Mouse (Mus musculus): ENCODE data around the gene Traf3.

DNA sequence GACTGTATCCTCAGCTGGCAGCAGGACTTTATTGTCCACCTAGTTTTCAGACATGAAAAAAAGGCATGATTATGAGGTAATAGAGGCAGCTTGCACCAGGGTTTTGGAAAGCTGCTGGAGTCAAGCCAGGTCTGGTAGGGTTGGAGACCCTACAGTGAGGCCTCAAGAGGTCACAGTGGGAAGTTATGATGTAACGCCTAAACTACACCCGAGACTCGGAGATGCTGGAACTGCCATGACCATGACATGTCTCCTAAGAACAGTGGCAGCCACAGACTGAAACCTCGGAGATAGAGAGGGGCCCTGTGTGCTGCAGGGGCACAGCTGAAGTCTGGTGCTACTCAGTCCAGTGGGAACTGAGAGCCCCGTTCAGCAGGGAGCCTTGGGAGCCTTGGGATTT lies 18.3 kb downstream of the Traf3 start, which contains the start of gene 4930595D18Rik:
- no peak for TF ChIP-seq CTCF (IDR thresholded peaks at IDR 0.05; ENCODE audit: borderline replicate concordance, insufficient read depth, low read length)
- TF ChIP-seq POLR2A (IDR thresholded peaks at IDR 0.05; ENCODE audit: low read depth, low read length), result no peak

Data from embryonic fibroblast, embryonic 13.5 days (primary cell).